Mouse (Mus musculus): ENCODE measurements at regions not wholly inside any gene's neighbourhood (a gene's known extent, or its start where the extent isn't known, plus 50 kb on each side); places are given as distances from the start of the nearest gene placed in this dataset.

DNA sequence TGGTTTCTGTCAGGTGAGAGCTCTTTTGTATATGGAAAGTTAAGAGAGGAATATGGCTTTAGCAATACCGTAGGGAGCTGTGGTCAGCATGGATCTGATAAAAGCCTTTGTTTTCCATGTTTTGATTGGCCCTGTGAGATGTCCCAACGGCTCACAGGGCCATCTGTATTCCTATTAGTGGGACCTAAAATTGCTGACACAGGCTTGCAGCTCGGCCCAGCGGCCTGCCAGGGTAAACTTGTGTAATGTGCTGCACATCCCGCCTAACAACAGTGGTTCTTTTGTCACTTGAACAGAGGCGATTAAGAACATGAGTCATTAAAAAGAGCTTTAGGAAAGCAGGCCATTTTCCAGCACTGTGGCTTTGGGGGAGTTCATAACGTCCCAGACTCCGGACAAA lies 159.0 kb upstream of the Cdkn2b start:
- TF ChIP-seq CTCF (IDR thresholded peaks at IDR 0.05; ENCODE audit: extremely low read depth, insufficient read length, insufficient replicate concordance, low read depth, low read length) (no peak), POLR2A (IDR thresholded peaks at IDR 0.05; ENCODE audit: low read depth, low read length) (no peak)

All from small intestine, adult 2 months (tissue).